8 mouse cellular contexts compared by ENCODE assay signal in the genomic region with DNA sequence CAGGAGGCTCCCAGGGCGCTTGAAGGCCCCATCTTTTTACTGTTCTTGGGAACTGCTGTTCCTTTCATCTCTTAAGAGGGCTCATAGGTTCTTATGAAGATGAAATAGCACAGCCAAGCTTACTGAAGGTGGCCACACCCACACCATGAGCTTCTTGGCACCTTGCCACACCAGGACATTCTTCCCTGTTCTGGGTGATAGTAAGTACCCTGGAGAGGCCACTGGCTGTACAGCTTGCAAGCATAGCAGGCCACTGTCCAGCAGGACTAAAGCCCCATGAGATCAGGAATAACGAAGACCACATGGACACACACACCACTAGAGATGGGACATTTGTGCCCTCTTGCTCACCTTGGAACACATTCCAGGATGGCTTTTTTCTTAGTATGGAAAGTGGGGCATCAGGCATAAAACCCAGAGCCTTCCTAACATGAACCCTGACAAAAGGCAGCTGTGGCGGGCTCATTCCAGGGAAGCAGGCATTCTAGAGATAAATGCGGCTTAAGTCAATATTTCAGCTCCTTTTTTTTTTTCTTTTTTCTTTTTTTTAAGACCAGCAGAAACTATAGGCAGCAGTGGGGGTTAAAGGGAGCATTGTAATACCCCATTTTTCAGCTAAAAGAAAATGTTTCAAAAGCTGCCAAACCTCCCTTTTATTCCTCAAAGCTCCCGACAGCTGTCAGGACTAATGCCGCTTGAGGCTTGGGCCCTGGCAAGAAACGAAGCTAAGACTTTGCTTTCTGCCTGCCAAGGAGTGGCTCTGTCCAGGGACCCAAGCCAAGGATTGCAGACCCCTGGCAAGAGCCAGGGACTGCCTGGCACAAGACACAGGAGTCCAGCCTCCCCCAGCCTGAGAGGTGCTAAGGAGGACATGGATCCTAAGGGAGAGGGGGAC.
DNase-seq lines count a peak whose midpoint lies in the region.

No protein-coding gene starts in this region.

- intact Hi-C loops in gastrocnemius, postnatal 14 days (cut with DNase I; ENCODE audit: low total_unique reads) = no loop called here

- peak; percentile 33 for DNase-seq in gastrocnemius, postnatal 14 days
- DNase-seq in gastrocnemius, adult 18-20 months (ENCODE audit: low spot score) = no peak
- DNase-seq in 416B (ENCODE audit: low read depth) = peak; percentile 21
- DNase-seq in fibroblast of lung, adult 2 months (ENCODE audit: low read depth) = peak; percentile 54
- DNase-seq in kidney, adult 9 months = peak; percentile 65
- peak; percentile 76 for DNase-seq in lung, postnatal 14 days
- DNase-seq in thymus, postnatal 25 days = no peak
- DNase-seq in T-cell, adult 2 months (ENCODE audit: low spot score) = no peak

Comparison
In these comparisons a context has a peak if more than half of its experiments do, and no peak if none do; other contexts are left out.
1. DNase-seq: peak in gastrocnemius, postnatal 14 days (single experiment), 416B (single experiment), fibroblast of lung, adult 2 months (single experiment), kidney, adult 9 months (single experiment) and lung, postnatal 14 days (single experiment); none in gastrocnemius, adult 18-20 months (single experiment), thymus, postnatal 25 days (single experiment) and T-cell, adult 2 months (single experiment).